Mouse (Mus musculus) forebrain, embryonic 15.5 days (tissue): ENCODE results near the gene Bfsp1. TPM values are rescaled to one million over a fixed set of nuclear protein-coding genes. Genes with fewer than 3 reads are reported as not detected.

Source experiments
- polyA plus RNA-seq: library from polyadenylated mRNA; unstranded; fragments of >200 nt; fragmentation: Nextera tagmentation; extraction: Ambion mirVana; gene quantifications from 2 replicates; pipeline ENCODE4 v1.2.1, GENCODE M21; 2015

The Bfsp1 gene
- polyA plus RNA-seq, 1 experiment from 2014 or later: 0.99 TPM

Other genes with a start within 250 kb of the Bfsp1 start
- 417 and 426 TPM in 2 replicates for gene Dstn, start 52.1 kb upstream of the Bfsp1 start, polyA plus RNA-seq
- 18.1 and 18.5 TPM in 2 replicates for gene Rrbp1, start 148.1 kb upstream of the Bfsp1 start, polyA plus RNA-seq
- gene Banf2, start 169.9 kb upstream of the Bfsp1 start, polyA plus RNA-seq: not detected in 2 replicates